Mouse (Mus musculus) gastrocnemius, adult 2 months (tissue): ENCODE results near the gene Bglap2. TPM values are rescaled to one million over a fixed set of nuclear protein-coding genes. Genes with fewer than 3 reads are reported as not detected.
"Not testable (repeated sequence)": the region's sequence is repeated elsewhere in the genome, so short reads cannot be mapped to it uniquely, and the experiment has no call there.

Source experiments
- DNase-seq: peaks from one replicate; pipeline ENCODE4 v3.0.0; 2022
- H3K27ac ChIP-seq: fragments of 200-600 bp; 2 replicates; pipeline ENCODE4 v1.8.1; 2022; ENCODE audit warnings: mild to moderate bottlenecking
- H3K4me3 ChIP-seq: fragments of 200-600 bp; 2 replicates; pipeline ENCODE4 v1.8.1; 2022; ENCODE audit warnings: mild to moderate bottlenecking, moderate library complexity
- CTCF ChIP-seq: fragments of 200-600 bp; IDR thresholded peaks from 2 replicates; pipeline ENCODE4 v1.8.1; 2022; ENCODE audit warnings: antibody characterized with exemption, mild to moderate bottlenecking, moderate library complexity
- intact Hi-C: fragments of 180-260 bp; cut with DNase I; formaldehyde crosslinking; loops from one replicate; pipeline ENCODE4 v1.15.1; 2025
- long read RNA-seq, 2 experiments: library from polyadenylated mRNA; stranded (forward); transcript quantifications; one replicate each; pipeline ENCODE4 v2.0.0; 2021
- total RNA-seq, 2 experiments: library from RNA; stranded (reverse); gene quantifications; 2 replicates each; pipeline ENCODE4 v1.2.3; 2021

Gene Bglap2
- not detected for total RNA-seq
- long read RNA-seq, experiment 1: 0 reads
- long read RNA-seq, experiment 2: 0 reads

GRCm38 (mm10) chr3:88378599-88378998 lies at the start of gene Bglap2:
Gene Bglap2 (minus strand): TSS chr3:88378699.
- DNase-seq, intact Hi-C loops, H3K27ac ChIP-seq, H3K4me3 ChIP-seq: not testable (repeated sequence)

DNA sequence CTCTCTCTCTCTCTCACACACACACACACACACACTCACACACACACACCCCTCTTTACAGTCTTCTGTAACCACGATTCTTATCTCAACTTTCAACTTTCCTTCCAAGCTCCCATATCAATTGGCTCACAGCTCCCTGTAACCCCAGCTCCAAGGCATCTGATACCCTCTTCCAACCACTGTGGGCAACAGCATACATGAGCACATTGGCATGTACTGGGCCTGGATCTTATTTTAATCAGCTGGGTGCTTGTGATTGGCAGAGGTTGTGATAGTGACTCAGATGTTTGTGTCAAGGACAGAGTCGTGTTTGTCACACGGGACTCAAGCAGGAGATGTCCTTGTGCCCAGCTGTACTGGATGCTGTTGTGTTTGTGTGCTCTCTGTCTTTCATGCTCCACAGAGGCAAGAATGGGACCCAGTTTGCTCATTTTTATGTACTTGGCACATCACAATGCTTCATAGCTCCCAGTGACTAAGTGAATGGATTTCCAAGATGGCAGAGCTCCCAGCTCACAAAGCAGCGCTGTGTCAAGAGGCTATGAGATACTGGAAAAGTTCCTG lies 48.9 kb upstream of the Bglap2 start:
- Histone ChIP-seq H3K4me3 (no peak overlapping the region), H3K27ac (peak overlapping the region; percentile 92)
- peak; percentile 44 for DNase-seq
- no peak for TF ChIP-seq CTCF
- intact Hi-C loops: loop anchor here (2.0 to 5.0 kb wide), 2 partner anchors 17 to 40 kb away; partner anchors contain the start of gene Pmf1

DNA sequence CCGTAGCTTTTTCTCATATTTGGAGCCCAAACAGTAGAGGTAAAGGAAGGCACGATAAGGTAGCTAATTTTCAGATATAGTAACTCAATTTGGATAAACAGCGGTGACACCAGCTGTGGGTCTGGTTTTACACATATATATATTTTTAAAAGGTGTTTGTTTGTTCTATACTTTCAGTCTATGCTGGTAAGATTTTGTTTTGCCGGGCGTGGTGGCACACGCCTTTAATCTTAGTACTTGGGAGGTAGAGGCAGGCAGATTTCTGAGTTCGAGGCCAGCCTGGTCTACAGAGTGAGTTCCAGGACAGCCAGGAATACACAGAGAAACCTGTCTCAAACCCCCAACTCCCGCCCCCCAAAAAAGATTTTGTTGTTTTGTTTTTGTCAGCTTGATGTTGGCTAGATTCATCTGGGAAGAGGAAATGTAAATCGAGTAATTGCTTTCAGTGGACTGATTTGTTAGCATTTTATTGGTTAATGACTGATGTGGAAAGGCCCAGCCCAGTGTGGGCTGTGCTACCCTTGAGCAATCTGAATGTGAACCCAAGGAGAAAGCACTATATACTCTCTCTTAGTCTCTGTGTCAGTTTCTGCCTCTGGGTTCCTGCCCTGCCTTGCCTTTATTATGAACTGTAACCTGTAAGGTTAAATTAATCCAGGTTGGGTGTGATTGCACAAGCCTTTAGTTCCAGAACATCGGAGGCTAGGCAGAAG lies 47.4 kb upstream of the Bglap2 start:
- TF ChIP-seq CTCF: no peak
- peak overlapping the region; percentile 79 for H3K4me3 ChIP-seq
- intact Hi-C loops: loop anchor here (2.0 to 5.0 kb wide), 2 partner anchors 15 to 41 kb away; partner anchors contain the start of gene Pmf1

GRCm38 (mm10) chr3:88425330-88425689 lies 46.8 kb upstream of the Bglap2 start:
- no peak for TF ChIP-seq CTCF
- intact Hi-C loops: loop anchor here (5.0 kb wide), 1 partner anchor 42 kb away; no protein-coding TSS in a partner anchor
- Histone ChIP-seq H3K27ac (peak overlapping the region; percentile 92), H3K4me3 (peak overlapping the region; percentile 79)
- no peak for DNase-seq

More for the DNA sequence above, 47.4 kb upstream of the Bglap2 start:
- DNase-seq: no peak
- H3K27ac ChIP-seq: peak overlapping the region; percentile 92

GRCm38 (mm10) chr3:88424605-88425329 lies 46.3 kb upstream of the Bglap2 start, which contains the start of gene Slc25a44:
Gene Slc25a44 (minus strand): TSS chr3:88425139.
- peak within 1 kb of the TSS; percentile 79 for H3K4me3 ChIP-seq
- no peak for TF ChIP-seq CTCF
- H3K27ac ChIP-seq: peak within 1 kb of the TSS; percentile 92
- DNase-seq: peak; percentile 93
- intact Hi-C loops: loop anchor here (5.0 kb wide), 1 partner anchor 43 kb away; no protein-coding TSS in a partner anchor

DNA sequence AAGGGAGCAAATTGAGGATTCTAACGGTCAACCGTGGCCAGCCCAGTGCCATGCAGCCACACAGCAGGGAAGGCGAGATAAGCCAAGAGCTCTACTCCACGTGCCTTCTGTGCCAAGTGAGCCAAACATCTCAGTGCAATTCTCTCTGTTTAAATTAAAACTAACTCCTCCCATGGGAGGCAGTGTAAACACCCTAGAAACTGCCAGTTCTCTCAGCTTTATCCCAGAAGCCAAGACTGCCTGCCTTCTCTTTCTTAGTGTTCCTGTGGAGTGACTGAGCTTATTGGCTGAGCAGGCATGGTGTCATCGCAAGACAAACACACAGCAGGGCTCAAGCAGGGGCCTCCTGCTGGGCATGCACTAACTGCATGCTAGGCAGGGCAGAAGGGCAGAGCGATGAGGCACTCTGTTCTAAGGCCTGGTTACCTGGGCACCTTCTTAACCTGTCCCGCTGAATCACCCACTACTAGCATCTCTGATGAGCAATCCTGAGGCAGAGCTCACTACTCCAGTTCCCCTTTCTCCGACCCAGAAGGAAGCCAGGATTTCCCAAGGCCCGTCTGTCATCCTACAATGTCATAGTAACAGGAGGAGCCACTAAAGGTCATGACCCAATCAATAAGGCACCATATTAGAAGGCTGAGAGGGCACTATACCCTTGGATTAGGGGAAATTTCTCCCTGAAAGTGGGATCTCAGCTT lies 43.7 kb upstream of the Bglap2 start:
- DNase-seq: no peak
- Histone ChIP-seq H3K4me3 (no peak overlapping the region), H3K27ac (no peak overlapping the region)
- intact Hi-C loops: no loop called here
- no peak for TF ChIP-seq CTCF

DNA sequence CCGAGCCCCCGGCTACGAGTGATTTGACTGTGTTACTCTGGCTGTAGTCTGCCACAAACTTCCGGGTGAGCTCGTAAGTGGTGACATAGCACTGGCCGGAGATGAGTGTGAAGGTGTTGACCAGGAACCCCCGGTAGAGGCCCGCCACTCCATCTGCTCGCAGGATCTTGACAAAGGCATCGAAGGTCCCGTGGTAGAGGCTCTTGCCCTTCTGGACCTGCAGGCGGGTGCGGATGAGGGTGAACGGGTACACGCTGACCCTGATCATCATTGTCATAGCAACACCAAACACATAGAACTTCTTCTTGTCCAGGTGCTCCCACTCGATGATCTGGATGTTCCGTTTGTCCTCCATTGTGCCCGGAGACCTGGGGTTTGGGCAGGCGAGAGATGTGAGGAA lies 42.3 kb upstream of the Bglap2 start:
- intact Hi-C loops: no loop called here
- TF ChIP-seq CTCF: no peak
- Histone ChIP-seq H3K27ac (no peak overlapping the region), H3K4me3 (no peak overlapping the region)
- no peak for DNase-seq

- intact Hi-C loops: no loop called here
- no peak for TF ChIP-seq CTCF
- H3K4me3 ChIP-seq: no peak overlapping the region
- no peak overlapping the region for H3K27ac ChIP-seq
- DNase-seq: no peak
Measured at GRCm38 (mm10) chr3:88418016-88418415, 39.5 kb upstream of the Bglap2 start.

GRCm38 (mm10) chr3:88415668-88416067 lies 37.2 kb upstream of the Bglap2 start:
- Histone ChIP-seq H3K27ac (no peak overlapping the region), H3K4me3 (no peak overlapping the region)
- no peak for DNase-seq
- intact Hi-C loops: no loop called here
- TF ChIP-seq CTCF: no peak

- no peak for DNase-seq
- TF ChIP-seq CTCF: no peak
- H3K4me3 ChIP-seq: no peak overlapping the region
- H3K27ac ChIP-seq: no peak overlapping the region
- intact Hi-C loops: no loop called here
Measured at GRCm38 (mm10) chr3:88412636-88413035, 34.1 kb upstream of the Bglap2 start.

DNA sequence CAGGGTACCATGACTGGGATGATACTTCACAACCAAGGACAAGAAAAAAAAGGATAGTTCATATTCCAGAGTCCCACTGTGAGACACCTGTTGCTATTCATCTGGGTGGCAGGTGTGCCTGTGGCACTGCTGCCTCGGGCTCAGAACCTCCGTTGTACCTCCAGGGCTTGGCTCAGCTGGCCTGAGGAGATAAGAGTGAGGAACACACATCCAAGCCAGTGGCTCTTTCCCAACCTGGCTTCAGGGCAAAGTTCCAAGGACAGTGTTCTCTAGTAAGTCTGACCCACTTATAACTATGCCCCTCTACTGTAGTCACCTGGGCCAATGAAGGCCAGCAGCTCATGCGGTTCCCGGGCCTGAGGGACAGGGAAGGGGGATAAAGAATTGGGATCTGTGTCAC lies 33.2 kb upstream of the Bglap2 start:
- 0 out of 2 replicates have a peak overlapping the region, but pooled peaks have one; percentile 20 for H3K27ac ChIP-seq
- H3K4me3 ChIP-seq: no peak overlapping the region
- no peak for TF ChIP-seq CTCF
- intact Hi-C loops: loop anchor here (2.0 kb wide), 1 partner anchor 15 kb away; no protein-coding TSS in a partner anchor
- DNase-seq: no peak

GRCm38 (mm10) chr3:88410645-88411031 lies 32.1 kb upstream of the Bglap2 start:
- peak overlapping the region; percentile 99 for H3K27ac ChIP-seq
- peak overlapping the region; percentile 82 for H3K4me3 ChIP-seq
- no peak for DNase-seq
- TF ChIP-seq CTCF: no peak
- intact Hi-C loops: loop anchor here (2.0 kb wide), 1 partner anchor 16 kb away; no protein-coding TSS in a partner anchor
